In the genomic region with DNA sequence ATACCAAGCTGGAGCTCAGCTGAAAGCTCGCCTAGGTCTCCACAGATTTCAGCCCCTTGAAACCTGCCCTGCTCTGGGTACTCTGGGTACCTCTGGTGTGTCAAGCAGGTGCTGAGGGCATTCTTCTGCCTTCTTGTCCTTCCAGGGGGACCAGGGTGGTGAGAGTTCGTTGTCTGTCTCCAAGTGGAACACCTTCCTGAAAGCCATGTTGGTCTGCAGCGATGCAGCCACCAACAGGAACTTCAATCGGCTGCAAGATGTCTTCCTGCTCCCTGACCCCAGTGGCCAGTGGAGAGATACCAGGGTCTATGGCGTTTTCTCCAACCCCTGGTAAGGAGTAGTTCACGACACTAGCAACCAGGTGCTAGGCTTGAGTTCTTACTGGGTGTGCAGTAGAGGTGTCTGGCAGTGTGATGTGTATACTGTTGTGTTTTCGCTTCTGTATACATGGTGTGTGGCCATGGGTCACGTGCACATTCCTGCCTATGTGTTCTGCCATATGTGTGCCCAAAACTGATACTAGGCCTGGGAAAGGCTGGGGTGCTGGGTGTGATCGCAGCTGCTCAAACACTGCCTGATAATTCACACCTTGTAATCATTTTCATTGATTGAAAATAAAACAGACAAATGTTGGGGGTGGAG, we compare ENCODE assay signal across 22 mouse cellular contexts. TPM values are rescaled to one million over a fixed set of nuclear protein-coding genes. Genes with fewer than 3 reads are reported as not detected.
DNase-seq lines count a peak whose midpoint lies in the region; TF ChIP-seq lines count a peak whose summit lies in the region.
"Had no signal": no experiment of that assay in that cellular context is flagged by ENCODE, and none has a peak within 500 bp of the region (broad histone marks: within the 10 kb centered on the region; RNA-seq: fewer than 3 reads in every experiment).

No protein-coding gene starts in this region.

- peaks cover 31% of the 10 kb centered on the region for H3K36me3 ChIP-seq in small intestine, adult 2 months (ENCODE audit: control insufficient read depth, insufficient read depth, low read length)
- H3K36me3 ChIP-seq: embryonic facial prominence, embryonic 15.5 days; heart, embryonic 10.5 days had no signal

- TF ChIP-seq CTCF in left cerebral cortex, adult 2 months (IDR thresholded peaks at IDR 0.05), result no peak
- TF ChIP-seq CTCF in bone marrow, adult 2 months (IDR thresholded peaks at IDR 0.05; ENCODE audit: control insufficient read depth, insufficient read depth, low read length), result no peak
- no peak for TF ChIP-seq CTCF in small intestine, adult 2 months (IDR thresholded peaks at IDR 0.05; ENCODE audit: extremely low read depth, insufficient read length, insufficient replicate concordance, low read depth, low read length)

- intact Hi-C loops in left cerebral cortex, adult 2 months (cut with DNase I), result no loop called here
- intact Hi-C loops in left cerebral cortex, postnatal 25 days (cut with DNase I), result no loop called here

- peaks cover 19% of the 10 kb centered on the region for H3K4me1 ChIP-seq in bone marrow, adult 2 months (ENCODE audit: control insufficient read depth, insufficient read depth, low read length)
- H3K4me1 ChIP-seq in small intestine, adult 2 months (ENCODE audit: control insufficient read depth, insufficient read depth, insufficient read length, low read length), result peaks cover 55% of the 10 kb centered on the region

- no peak overlapping the region for H3K4me3 ChIP-seq in left cerebral cortex, adult 2 months
- no peak overlapping the region for H3K4me3 ChIP-seq in bone marrow, adult 2 months (replicated peaks; ENCODE audit: control insufficient read depth, low read depth, low read length)
- no peak overlapping the region for H3K4me3 ChIP-seq in small intestine, adult 2 months (ENCODE audit: low read depth, low read length)
- H3K4me3 ChIP-seq: embryonic facial prominence, embryonic 15.5 days; heart, embryonic 10.5 days; hindbrain, embryonic 12.5 days; midbrain, embryonic 15.5 days; neural tube, embryonic 12.5 days had no signal

- no peak for TF ChIP-seq POLR2A in bone marrow, adult 2 months (IDR thresholded peaks at IDR 0.05; ENCODE audit: borderline replicate concordance, control insufficient read depth, low read depth, low read length)
- TF ChIP-seq POLR2A in small intestine, adult 2 months (IDR thresholded peaks at IDR 0.05; ENCODE audit: low read depth, low read length), result no peak

- peak overlapping the region; percentile 36; the same call in 1 of the 2 replicates for H3K27ac ChIP-seq in left cerebral cortex, adult 2 months
- peak overlapping the region; percentile 76 for H3K27ac ChIP-seq in bone marrow, adult 2 months (ENCODE audit: control insufficient read depth, insufficient read depth, low read depth, low read length, poor library complexity)
- peak overlapping the region; percentile 38 for H3K27ac ChIP-seq in small intestine, adult 2 months (ENCODE audit: insufficient read depth, low read depth, low read length)
- H3K27ac ChIP-seq: embryonic facial prominence, embryonic 15.5 days; heart, embryonic 10.5 days; hindbrain, embryonic 12.5 days; liver, embryonic 14.5 days; midbrain, embryonic 15.5 days; neural tube, embryonic 12.5 days had no signal

- no peaks in the 10 kb centered on the region for H3K27me3 ChIP-seq in small intestine, adult 2 months (ENCODE audit: control insufficient read depth, insufficient read depth, low read length)
- H3K27me3 ChIP-seq: embryonic facial prominence, embryonic 15.5 days; hindbrain, embryonic 12.5 days; midbrain, embryonic 15.5 days; neural tube, embryonic 12.5 days had no signal

- 64% methylated on average over 9 of the region's 9 CpGs for WGBS in bone marrow, adult 2 months
- WGBS in small intestine, adult 2 months, result 50% methylated on average over 9 of the region's 9 CpGs

- no peak for DNase-seq in left cerebral cortex, adult 2 months (ENCODE audit: extremely low spot score in 1 of 2, low spot score in 2 of 2)
- no peak for DNase-seq in left cerebral cortex, adult 11 months (ENCODE audit: low spot score)
- DNase-seq in thymus, postnatal 36 days, result peak; percentile 51 to 52
- DNase-seq in layer of hippocampus, postnatal 10 days (ENCODE audit: low spot score in 2 of 2), result no peak
- no peak for DNase-seq in left cerebral cortex, postnatal 25 days (ENCODE audit: low spot score in 2 of 2)
- DNase-seq: adrenal gland, postnatal 10 days; cerebellum, adult 8-10 months; heart, postnatal 14 days; kidney, adult 8-10 months; kidney, postnatal 14 days; lung, postnatal 4 days; retina, postnatal 1 day had no signal

RNA-seq across cellular contexts. Expression of gene Sema7a, which starts 16.4 kb away (rescaled TPM):
- 100 to 1,000 TPM; 151 to 160 TPM for total RNA-seq in left cerebral cortex, adult 2 months (2021)
- 2.1 and 3.2 TPM in 2 replicates for polyA plus RNA-seq in bone marrow, adult 2 months (2011; ENCODE audit: insufficient read depth, insufficient read length, low replicate concordance, missing spikeins)
- polyA plus RNA-seq in small intestine, adult 2 months (2012; rRNA removed), result 12.9 and 52.6 TPM in 2 replicates
- 100 to 1,000 TPM; 100 to 104 TPM for total RNA-seq in layer of hippocampus, postnatal 10 days (2021)
- 100 to 1,000 TPM; 139 to 145 TPM for total RNA-seq in left cerebral cortex, postnatal 25 days (2021)
- total RNA-seq: megakaryocyte-erythroid progenitor cell, adult 5-6 weeks had no signal

RNA-seq across cellular contexts. Expression of gene Ubl7, which starts 45.5 kb away (rescaled TPM):
- total RNA-seq in left cerebral cortex, adult 2 months (2021), result 100 to 1,000 TPM; 101 to 109 TPM
- 19.2 and 35.9 TPM in 2 replicates for polyA plus RNA-seq in bone marrow, adult 2 months (2011; ENCODE audit: insufficient read depth, insufficient read length, low replicate concordance, missing spikeins)
- polyA plus RNA-seq in small intestine, adult 2 months (2012; rRNA removed), result 62.4 and 146 TPM in 2 replicates
- 10 to 100 TPM; 95.3 to 98.4 TPM for total RNA-seq in layer of hippocampus, postnatal 10 days (2021)
- 100 to 1,000 TPM; 103 to 113 TPM for total RNA-seq in left cerebral cortex, postnatal 25 days (2021)

RNA-seq across cellular contexts. Expression of gene Cyp11a1, which starts 49.9 kb away (rescaled TPM):
- total RNA-seq in left cerebral cortex, adult 2 months (2021), result 1 to 10 TPM; 3.8 to 4.7 TPM
- polyA plus RNA-seq in bone marrow, adult 2 months (2011; ENCODE audit: insufficient read depth, insufficient read length, low replicate concordance, missing spikeins), result 0.86 and 1.6 TPM in 2 replicates
- 0.19 and 0.27 TPM in 2 replicates for polyA plus RNA-seq in small intestine, adult 2 months (2012; rRNA removed)
- 1 to 10 TPM; 1.2 to 1.9 TPM for total RNA-seq in layer of hippocampus, postnatal 10 days (2021)
- total RNA-seq in left cerebral cortex, postnatal 25 days (2021), result 1 to 10 TPM; 3.5 to 6.7 TPM
- total RNA-seq: megakaryocyte-erythroid progenitor cell, adult 5-6 weeks had no signal
- polyA plus RNA-seq: activated CD4-positive, CD25-positive, alpha-beta regulatory T cell, adult 4 months; neural tube, embryonic 12.5 days had no signal

Comparison
In these comparisons a context has a peak if more than half of its experiments do, and no peak if none do; other contexts are left out.
1. DNase-seq: peak in thymus, postnatal 36 days (2 of 2); none in left cerebral cortex, adult 2 months (0 of 2), left cerebral cortex, adult 11 months (single experiment), layer of hippocampus, postnatal 10 days (0 of 2) and left cerebral cortex, postnatal 25 days (0 of 2).
2. Peak in every context shown above with its lines, with median percentiles within 50 percentile points of each other: H3K27ac ChIP-seq.